Mouse (Mus musculus) liver, embryonic 15.5 days (tissue): Measurements from ENCODE around the gene Wfdc2. TPM values are rescaled to one million over a fixed set of nuclear protein-coding genes. Genes with fewer than 3 reads are reported as not detected.

Experiments used
- ATAC-seq: fragments of 200-750 bp; cut with Nextera tagmentation; 2 replicates; pipeline ENCODE4 v1.8.0; 2017; ENCODE audit warnings: moderate number of reproducible peaks, mild to moderate bottlenecking, moderate library complexity; ENCODE audit not compliant: insufficient read depth
- H3K27ac ChIP-seq: fragments of 300-500 bp; sonication (generic); replicated peaks from 2 replicates; pipeline ENCODE4 v1.5.1; 2015; ENCODE audit warnings: mild to moderate bottlenecking, inconsistent platforms
- H3K27me3 ChIP-seq: fragments of 300-500 bp; sonication (generic); 2 replicates; pipeline ENCODE4 v1.6.1; 2015; ENCODE audit warnings: mild to moderate bottlenecking, inconsistent platforms
- H3K36me3 ChIP-seq: fragments of 300-500 bp; sonication (generic); replicated peaks from 2 replicates; pipeline ENCODE4 v1.6.1; 2015; ENCODE audit warnings: moderate library complexity, mild to moderate bottlenecking, inconsistent platforms
- H3K4me1 ChIP-seq: fragments of 300-500 bp; sonication (generic); replicated peaks from 2 replicates; pipeline ENCODE4 v1.6.1; 2015; ENCODE audit warnings: inconsistent platforms
- H3K4me2 ChIP-seq: fragments of 300-500 bp; sonication (generic); 2 replicates; pipeline ENCODE4 v1.6.1; 2015; ENCODE audit warnings: moderate library complexity, mild to moderate bottlenecking, inconsistent platforms
- H3K4me3 ChIP-seq: fragments of 300-500 bp; sonication (generic); replicated peaks from 2 replicates; pipeline ENCODE4 v1.5.1; 2015; ENCODE audit warnings: mild to moderate bottlenecking, inconsistent platforms
- H3K9ac ChIP-seq: fragments of 300-500 bp; sonication (generic); 2 replicates; pipeline ENCODE4 v1.6.1; 2015; ENCODE audit warnings: moderate library complexity, mild to moderate bottlenecking, inconsistent platforms
- H3K9me3 ChIP-seq: fragments of 300-500 bp; sonication (generic); replicated peaks from 2 replicates; pipeline ENCODE4 v1.6.1; 2016; ENCODE audit warnings: inconsistent platforms
- WGBS: fragments of 180-500 bp; shearing (Covaris S2); methylation state at CpG from one replicate; pipeline ENCODE4 v1.1.7; 2015; ENCODE audit warnings: mixed read lengths; ENCODE audit not compliant: insufficient replicate concordance; 5-methylcytosine and 5-hydroxymethylcytosine counted together
- polyA plus RNA-seq: library from polyadenylated mRNA; unstranded; fragments of >200 nt; fragmentation: Nextera tagmentation; extraction: Ambion mirVana; gene quantifications from 2 replicates; pipeline ENCODE4 v1.2.1, GENCODE M21; 2015

Gene Wfdc2
- 1.7 TPM in 2 replicates for polyA plus RNA-seq

- Histone ChIP-seq H3K36me3 (no peaks in the 10 kb centered on the region), H3K27ac (no peak within 1 kb of the TSS), H3K9me3 (no peaks in the 10 kb centered on the region), H3K9ac (no peak within 1 kb of the TSS), H3K4me2 (peak within 1 kb of the TSS; percentile 62), H3K4me3 (peak within 1 kb of the TSS; percentile 28), H3K27me3 (peaks cover 42% of the 10 kb centered on the region), H3K4me1 (no peaks in the 10 kb centered on the region)
- no peak for ATAC-seq
- WGBS: 15% methylated on average over 24 of the region's 24 CpGs
These were observed at the start of gene Wfdc2 for GRCm38 (mm10) chr2:164562391-164563188. TSS of gene Wfdc2 (plus strand) at chr2:164562413.

- Histone ChIP-seq H3K9me3 (no peaks in the 10 kb centered on the region), H3K36me3 (no peaks in the 10 kb centered on the region), H3K9ac (no peak overlapping the region), H3K27ac (no peak overlapping the region), H3K4me3 (no peak overlapping the region), H3K4me1 (peaks cover 8% of the 10 kb centered on the region), H3K4me2 (no peak overlapping the region), H3K27me3 (no peaks in the 10 kb centered on the region)
- 43% methylated on average over 8 of the region's 8 CpGs for WGBS
- ATAC-seq: no peak
These were observed 48.8 kb upstream of the Wfdc2 start for GRCm38 (mm10) chr2:164513389-164513788.

- Histone ChIP-seq H3K36me3 (no peaks in the 10 kb centered on the region), H3K9ac (no peak overlapping the region), H3K9me3 (no peaks in the 10 kb centered on the region), H3K4me1 (peaks cover 8% of the 10 kb centered on the region), H3K4me2 (no peak overlapping the region), H3K4me3 (no peak overlapping the region), H3K27me3 (no peaks in the 10 kb centered on the region), H3K27ac (no peak overlapping the region)
- no peak for ATAC-seq
- 72% methylated on average over 3 of the region's 3 CpGs for WGBS
These were observed 47.3 kb upstream of the Wfdc2 start for GRCm38 (mm10) chr2:164514916-164515315.

- Histone ChIP-seq H3K36me3 (no peaks in the 10 kb centered on the region), H3K27me3 (no peaks in the 10 kb centered on the region), H3K9ac (no peak overlapping the region), H3K4me1 (peaks cover 8% of the 10 kb centered on the region), H3K4me3 (no peak overlapping the region), H3K4me2 (no peak overlapping the region), H3K9me3 (no peaks in the 10 kb centered on the region), H3K27ac (no peak overlapping the region)
- 65% methylated on average over 9 of the region's 9 CpGs for WGBS
- no peak for ATAC-seq
These were observed 46.3 kb upstream of the Wfdc2 start for GRCm38 (mm10) chr2:164515897-164516296.

- H3K4me2 ChIP-seq: no peak overlapping the region
- H3K9me3 ChIP-seq: no peaks in the 10 kb centered on the region
- H3K36me3 ChIP-seq: no peaks in the 10 kb centered on the region
- no peak for ATAC-seq
- H3K9ac ChIP-seq: no peak overlapping the region
- WGBS: 74% methylated on average over 11 of the region's 11 CpGs
- no peak overlapping the region for H3K4me3 ChIP-seq
- no peak overlapping the region for H3K27ac ChIP-seq
- H3K27me3 ChIP-seq: peaks cover 3% of the 10 kb centered on the region; the same call in 1 of the 2 replicates
- H3K4me1 ChIP-seq: peaks cover 8% of the 10 kb centered on the region
These were observed 45.6 kb upstream of the Wfdc2 start for GRCm38 (mm10) chr2:164516592-164516991.

- WGBS: 27% methylated on average over 10 of the region's 10 CpGs
- no peak overlapping the region for H3K9ac ChIP-seq
- peaks cover 7% of the 10 kb centered on the region for H3K4me1 ChIP-seq
- no peaks in the 10 kb centered on the region for H3K36me3 ChIP-seq
- no peak overlapping the region for H3K27ac ChIP-seq
- peaks cover 11% of the 10 kb centered on the region; the same call in 1 of the 2 replicates for H3K27me3 ChIP-seq
- peak; percentile 17; the same call in 1 of the 2 replicates for ATAC-seq
- no peaks in the 10 kb centered on the region for H3K9me3 ChIP-seq
- no peak overlapping the region for H3K4me3 ChIP-seq
- H3K4me2 ChIP-seq: no peak overlapping the region
These were observed 44.6 kb upstream of the Wfdc2 start for GRCm38 (mm10) chr2:164517485-164518221.

- H3K4me2 ChIP-seq: no peak overlapping the region
- H3K9me3 ChIP-seq: no peaks in the 10 kb centered on the region
- 44% methylated on average over 11 of the region's 11 CpGs for whole genome bisulfite sequencing
- H3K4me3 ChIP-seq: no peak overlapping the region
- H3K36me3 ChIP-seq: no peaks in the 10 kb centered on the region
- no peak overlapping the region for H3K27ac ChIP-seq
- ATAC-seq: no peak
- 0 out of 2 replicates have a peak, but pooled peaks cover 6% of the 10 kb centered on the region for H3K4me1 ChIP-seq
- H3K9ac ChIP-seq: no peak overlapping the region
- H3K27me3 ChIP-seq: peaks cover 11% of the 10 kb centered on the region; the same call in 1 of the 2 replicates
These were observed 43.7 kb upstream of the Wfdc2 start for GRCm38 (mm10) chr2:164518266-164519170.

GRCm38 (mm10) chr2:164519171-164519526 lies 43.1 kb upstream of the Wfdc2 start:
- Histone ChIP-seq H3K4me2 (no peak overlapping the region), H3K4me3 (no peak overlapping the region), H3K27me3 (peaks cover 11% of the 10 kb centered on the region; the same call in 1 of the 2 replicates), H3K9me3 (no peaks in the 10 kb centered on the region), H3K27ac (no peak overlapping the region), H3K36me3 (no peaks in the 10 kb centered on the region), H3K4me1 (0 out of 2 replicates have a peak, but pooled peaks cover 6% of the 10 kb centered on the region), H3K9ac (no peak overlapping the region)
- 39% methylated on average over 6 of the region's 6 CpGs for WGBS
- ATAC-seq: no peak

- peak; percentile 22; the same call in 1 of the 2 replicates for ATAC-seq
- Histone ChIP-seq H3K27ac (no peak overlapping the region), H3K4me1 (0 out of 2 replicates have a peak, but pooled peaks cover 6% of the 10 kb centered on the region)
These were observed 41.4 kb upstream of the Wfdc2 start for GRCm38 (mm10) chr2:164520782-164521181.

GRCm38 (mm10) chr2:164521841-164522240 lies 40.4 kb upstream of the Wfdc2 start:
- Histone ChIP-seq H3K27ac (no peak overlapping the region; the same call in 1 of the 2 replicates), H3K4me1 (0 out of 2 replicates have a peak, but pooled peaks cover 6% of the 10 kb centered on the region), H3K9ac (no peak overlapping the region), H3K4me3 (no peak overlapping the region), H3K9me3 (no peaks in the 10 kb centered on the region), H3K36me3 (no peaks in the 10 kb centered on the region), H3K27me3 (peaks cover 11% of the 10 kb centered on the region; the same call in 1 of the 2 replicates), H3K4me2 (peak overlapping the region; percentile 5; the same call in 1 of the 2 replicates)
- 1% methylated on average over 11 of the region's 11 CpGs for WGBS
- ATAC-seq: no peak

More at GRCm38 (mm10) chr2:164520782-164521181, 41.4 kb upstream of the Wfdc2 start:
- Histone ChIP-seq H3K4me2 (no peak overlapping the region), H3K36me3 (no peaks in the 10 kb centered on the region), H3K9ac (no peak overlapping the region), H3K9me3 (no peaks in the 10 kb centered on the region), H3K4me3 (no peak overlapping the region), H3K27me3 (peaks cover 11% of the 10 kb centered on the region; the same call in 1 of the 2 replicates)
- 6% methylated on average over 3 of the region's 3 CpGs for WGBS
